Mouse (Mus musculus) frontal cortex, postnatal 25 days (tissue): ENCODE measurements around the gene Cldn20.
A peak's percentile ranks its signal among the peaks of the same experiment; 100 is the strongest.

Experiments used
- DNase-seq, 2 experiments: peaks; one replicate each; pipeline ENCODE4 v3.0.0; 2022; ENCODE audit warnings: low spot score in 2 of 2

Gene Cldn20

DNA sequence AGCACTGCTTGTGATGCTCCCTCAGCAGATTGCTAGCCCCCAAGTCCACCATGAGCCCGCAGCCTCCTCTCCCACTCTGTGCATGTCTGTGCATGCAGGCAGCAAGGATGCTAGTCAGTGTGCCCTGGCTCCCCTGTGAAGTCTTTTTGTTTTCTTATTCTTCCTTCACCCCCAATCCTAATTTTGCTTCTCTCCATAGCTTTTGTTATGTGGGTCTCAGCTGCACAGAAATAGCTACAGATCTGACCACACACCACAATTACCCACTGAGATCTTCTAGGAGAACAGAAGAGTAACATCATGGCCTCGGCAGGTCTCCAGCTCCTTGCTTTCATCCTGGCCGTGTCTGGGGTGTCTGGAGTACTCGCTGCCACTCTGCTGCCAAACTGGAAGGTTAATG lies at the start of gene Cldn20:
Gene Cldn20, plus strand, starts transcription at position 301 of the 400 bp plus-strand sequence.
- DNase-seq = no peak

DNA sequence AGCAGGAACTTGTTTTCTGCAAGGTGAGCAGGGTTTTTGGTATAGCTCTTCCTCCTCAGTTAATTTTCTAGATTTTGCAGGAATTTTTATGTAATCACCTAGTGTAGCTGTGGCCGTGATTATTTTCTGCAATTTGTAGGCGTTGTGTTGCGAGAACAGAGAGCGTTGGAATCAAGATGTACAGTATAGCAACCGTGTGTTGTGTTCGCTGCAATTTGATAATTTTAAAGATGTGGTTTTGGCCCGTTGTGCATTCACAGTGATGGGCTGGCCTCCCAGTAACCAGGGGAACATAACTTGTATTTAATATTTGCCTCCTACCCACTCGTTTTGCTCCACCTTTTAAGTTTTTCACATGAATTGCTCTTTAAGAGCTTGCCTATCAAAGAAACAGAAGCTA lies 49.3 kb upstream of the Cldn20 start:
- no peak for DNase-seq

DNA sequence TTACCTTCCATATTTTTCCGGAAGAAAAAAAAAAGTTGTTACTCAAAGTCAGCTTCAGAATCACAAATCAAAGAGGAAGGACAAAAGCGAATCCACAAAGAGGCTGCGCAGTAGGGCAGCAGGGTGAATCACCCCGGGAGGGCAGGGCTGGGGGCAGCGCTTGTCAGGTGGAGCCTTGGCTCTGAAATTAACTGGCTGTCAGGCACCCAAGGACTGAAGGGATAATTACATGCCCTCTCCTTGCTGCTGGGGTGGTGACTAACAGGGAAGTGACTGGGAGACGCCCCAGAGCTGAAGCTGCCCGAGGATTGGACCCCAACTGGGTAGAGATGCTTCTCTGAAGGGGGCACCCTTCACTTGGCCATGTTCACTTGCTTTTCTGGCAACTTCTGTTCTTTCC lies 46.5 kb upstream of the Cldn20 start:
- DNase-seq = no peak

DNA sequence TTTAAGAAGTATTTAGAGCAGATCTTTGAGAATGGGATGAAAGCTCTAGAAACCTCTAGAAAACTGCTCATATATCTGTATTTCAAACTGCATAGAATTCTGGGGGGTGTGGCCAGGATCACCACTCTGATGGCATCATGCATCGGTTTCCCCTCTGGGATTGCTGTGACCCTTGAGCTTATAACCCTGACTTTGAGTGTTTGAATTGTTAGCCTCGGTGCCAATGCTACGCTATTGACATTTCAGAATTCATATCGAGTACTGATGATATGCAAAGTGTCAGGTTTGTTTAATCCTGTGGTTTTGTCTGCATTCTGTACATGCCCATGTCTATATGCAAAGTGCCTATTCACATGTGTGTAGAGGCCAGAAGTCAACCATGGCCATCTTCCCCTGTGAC lies 45.1 kb upstream of the Cldn20 start:
- no peak for DNase-seq

GRCm38 (mm10) chr17:3487721-3488601 lies 44.4 kb upstream of the Cldn20 start:
- no peak for DNase-seq

- DNase-seq = no peak
Measured at GRCm38 (mm10) chr17:3490216-3490895, 42.0 kb upstream of the Cldn20 start.

GRCm38 (mm10) chr17:3491065-3491464 lies 41.3 kb upstream of the Cldn20 start:
- no peak for DNase-seq

GRCm38 (mm10) chr17:3491667-3492066 lies 40.7 kb upstream of the Cldn20 start:
- no peak for DNase-seq

DNA sequence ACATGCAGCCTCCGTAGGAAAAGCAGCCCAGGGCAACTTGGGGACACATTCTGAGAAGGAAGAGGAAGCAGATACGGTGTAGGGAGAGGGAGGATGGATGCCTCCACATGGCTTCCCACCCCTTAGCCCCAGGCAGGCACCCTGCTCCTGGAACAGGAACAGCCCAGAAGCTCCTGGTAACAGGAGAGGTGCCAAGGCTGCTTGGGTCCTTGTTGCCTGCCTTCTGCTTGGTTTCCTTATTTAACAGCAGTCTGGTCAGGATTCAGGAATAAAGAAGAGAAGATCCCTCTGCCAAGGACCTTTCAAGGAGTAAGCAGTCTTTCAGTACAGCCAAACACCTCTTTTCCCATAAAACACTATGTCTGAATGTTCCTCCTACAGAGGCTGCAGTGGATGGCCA lies 36.8 kb upstream of the Cldn20 start:
- DNase-seq = no peak

DNA sequence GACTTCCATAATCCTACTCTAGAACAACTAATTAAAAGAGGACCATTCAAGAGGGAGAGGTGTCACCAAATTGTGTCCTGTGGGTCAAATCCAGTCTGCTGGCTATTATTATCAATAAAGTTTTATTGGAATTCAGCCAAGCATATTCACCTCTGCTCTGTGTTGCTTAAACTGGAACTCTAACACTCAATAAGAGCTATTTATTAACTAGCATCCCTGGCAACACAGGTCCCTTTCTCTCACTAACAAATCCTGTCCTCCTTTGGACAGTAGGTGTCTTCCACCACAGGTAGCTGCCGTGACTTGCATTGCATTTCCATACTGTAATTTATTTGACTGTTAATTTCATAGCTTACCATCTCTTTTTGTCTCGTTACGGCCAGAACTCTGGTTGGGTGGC lies 36.3 kb upstream of the Cldn20 start:
- no peak for DNase-seq

DNA sequence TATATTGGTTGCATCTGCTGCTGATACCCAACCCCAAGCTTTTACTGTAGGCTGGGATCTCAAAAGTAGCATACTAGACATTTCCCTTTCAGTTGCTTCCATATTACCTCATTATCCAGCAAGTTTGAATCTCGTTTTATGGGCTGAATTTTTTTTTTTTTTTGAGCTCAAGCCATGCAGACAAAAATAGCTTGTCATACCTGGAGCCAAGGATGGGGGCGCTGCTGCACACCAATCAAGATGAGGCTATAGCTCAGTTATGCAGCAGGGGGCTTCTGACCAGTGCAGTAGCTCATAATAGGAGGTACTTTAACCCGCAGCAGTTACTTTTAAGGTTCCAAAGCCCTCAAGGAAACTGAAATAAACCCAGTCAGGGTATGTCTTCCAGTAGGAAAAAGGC lies 34.3 kb upstream of the Cldn20 start:
- no peak for DNase-seq

DNA sequence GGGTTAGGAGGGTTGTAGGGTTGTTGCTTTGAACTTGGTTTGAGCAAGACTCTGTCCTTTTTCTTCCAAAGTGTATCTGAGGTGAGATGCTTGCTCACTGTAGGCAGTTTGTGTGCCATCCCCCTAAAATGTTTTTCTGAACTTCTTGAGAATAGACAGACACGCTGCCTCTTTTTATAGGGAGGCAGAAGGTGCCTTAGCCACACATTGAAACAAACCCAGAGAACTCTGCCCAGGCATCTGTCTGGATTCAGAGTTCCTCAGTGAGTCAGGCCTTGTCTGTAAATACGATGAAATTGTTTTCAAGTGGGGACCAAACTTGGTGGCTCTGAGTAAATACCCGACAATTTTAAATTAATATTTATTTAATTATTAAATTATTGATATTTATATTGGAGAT lies 33.8 kb upstream of the Cldn20 start:
- DNase-seq = no peak

DNA sequence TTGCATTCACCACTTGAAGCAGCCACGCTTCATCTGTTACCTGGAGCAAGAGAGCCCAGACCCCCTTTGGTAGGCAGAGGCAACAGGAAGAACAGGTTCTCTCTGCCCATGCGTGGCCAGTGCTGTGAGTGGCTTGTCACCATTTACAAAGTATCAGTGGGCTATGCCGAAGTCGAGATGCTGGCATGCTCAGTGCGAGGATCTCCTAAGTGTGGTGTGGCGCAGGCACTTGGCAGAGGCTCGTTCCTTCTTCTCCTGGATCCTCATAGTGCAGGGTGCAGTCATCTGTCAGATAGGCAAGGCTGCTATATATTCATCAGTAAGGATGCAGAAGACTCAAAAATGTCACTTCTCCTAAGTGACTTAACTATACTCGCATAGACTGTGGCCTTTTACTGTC lies 32.9 kb upstream of the Cldn20 start:
- DNase-seq = no peak

- no peak for DNase-seq
Measured at GRCm38 (mm10) chr17:3500076-3500475, 32.3 kb upstream of the Cldn20 start.

- no peak for DNase-seq
Measured at GRCm38 (mm10) chr17:3500936-3501335, 31.4 kb upstream of the Cldn20 start.

- DNase-seq = no peak
Measured at GRCm38 (mm10) chr17:3505711-3506110, 26.6 kb upstream of the Cldn20 start.

DNA sequence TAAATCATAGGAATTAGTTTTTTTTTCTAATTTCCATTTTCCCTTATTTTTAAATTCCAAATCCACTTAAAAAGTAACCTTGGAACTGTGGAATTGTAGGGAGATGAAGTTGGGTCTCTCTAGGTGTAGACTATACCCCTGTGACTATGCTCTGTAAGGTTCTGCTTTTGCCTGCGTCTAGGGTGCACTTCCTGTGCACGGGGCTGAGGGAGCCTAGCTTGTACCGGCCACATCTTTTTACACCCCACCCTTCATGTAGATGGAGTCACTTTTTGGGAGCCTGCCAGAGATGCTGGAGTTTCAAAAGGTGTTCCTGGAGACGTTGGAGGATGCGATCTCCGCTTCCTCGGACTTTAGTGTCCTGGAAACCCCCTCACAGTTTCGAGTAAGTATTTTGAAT lies 25.8 kb upstream of the Cldn20 start:
- no peak for DNase-seq

- DNase-seq = peak in 1 of 2 experiments; percentile 61
Measured at GRCm38 (mm10) chr17:3509841-3510240, 22.5 kb upstream of the Cldn20 start.

DNA sequence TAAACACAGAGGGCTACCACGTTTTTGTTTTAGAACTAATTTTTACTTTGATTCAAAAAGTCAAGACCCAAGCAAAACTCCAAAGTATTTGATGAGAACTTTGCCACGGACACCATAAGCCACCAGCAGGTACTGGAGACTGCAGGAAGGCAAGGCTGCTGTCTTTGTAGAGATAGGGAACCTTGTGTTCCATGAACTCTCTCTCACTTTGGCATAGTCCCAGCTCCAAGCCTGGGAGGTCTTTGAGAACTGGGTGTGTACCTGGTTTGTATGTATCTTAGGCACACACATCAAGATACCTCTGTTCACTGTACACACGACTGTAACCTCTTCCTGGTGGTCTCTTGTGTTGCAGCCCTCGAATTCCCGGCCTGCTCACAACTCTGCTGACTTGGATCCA lies 18.0 kb upstream of the Cldn20 start:
- no peak for DNase-seq

GRCm38 (mm10) chr17:3515851-3516250 lies 16.5 kb upstream of the Cldn20 start:
- no peak for DNase-seq

GRCm38 (mm10) chr17:3516406-3516805 lies 15.9 kb upstream of the Cldn20 start:
- no peak for DNase-seq

DNA sequence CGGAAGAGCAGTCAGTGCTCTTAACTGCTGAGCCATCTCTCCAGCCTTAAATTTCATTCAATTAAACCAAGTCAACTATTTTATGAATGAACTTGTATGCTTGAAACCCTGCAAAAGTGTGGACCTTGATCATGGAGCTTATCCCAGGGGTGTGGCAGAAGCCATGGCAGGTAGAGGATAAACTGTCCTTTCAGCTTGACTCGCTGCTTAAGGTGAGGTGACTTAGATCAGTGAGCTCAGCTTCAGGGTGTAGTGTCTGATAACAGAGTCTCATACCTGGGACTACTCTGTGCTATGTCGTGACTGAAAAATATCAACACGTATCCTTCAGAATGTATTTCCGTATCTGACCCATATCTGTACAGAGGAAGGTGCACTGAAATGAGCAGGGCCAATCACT lies 12.0 kb upstream of the Cldn20 start:
- DNase-seq = no peak

GRCm38 (mm10) chr17:3527841-3528471 lies 4.4 kb upstream of the Cldn20 start:
- DNase-seq = no peak
